Mouse (Mus musculus) forebrain, embryonic 16.5 days (tissue): ENCODE data around the gene Traf5. TPM values are rescaled to one million over a fixed set of nuclear protein-coding genes. Genes with fewer than 3 reads are reported as not detected.

ENCODE experiments used
- ATAC-seq: fragments of 200-750 bp; cut with Nextera tagmentation; 2 replicates; pipeline ENCODE4 v1.8.0; 2017; ENCODE audit warnings: mild to moderate bottlenecking, moderate library complexity
- H3K27ac ChIP-seq: fragments of 300-500 bp; sonication (generic); 2 replicates; pipeline ENCODE4 v1.5.1; 2014; ENCODE audit warnings: low read length, control low read depth
- H3K27me3 ChIP-seq: fragments of 300-500 bp; sonication (generic); replicated peaks from 2 replicates; pipeline ENCODE4 v1.6.1; 2014; ENCODE audit warnings: low read length; ENCODE audit not compliant: control insufficient read depth, insufficient read depth
- H3K36me3 ChIP-seq: fragments of 300-500 bp; sonication (generic); 2 replicates; pipeline ENCODE4 v1.6.1; 2014; ENCODE audit not compliant: control insufficient read depth, insufficient read depth
- H3K4me1 ChIP-seq: fragments of 300-500 bp; sonication (generic); replicated peaks from 2 replicates; pipeline ENCODE4 v1.6.1; 2014; ENCODE audit warnings: low read length; ENCODE audit not compliant: control insufficient read depth, insufficient read depth
- H3K4me2 ChIP-seq: fragments of 300-500 bp; sonication (generic); 2 replicates; pipeline ENCODE4 v1.6.1; 2014; ENCODE audit warnings: mild to moderate bottlenecking, low read length, control low read depth
- H3K4me3 ChIP-seq: fragments of 300-500 bp; sonication (generic); replicated peaks from 2 replicates; pipeline ENCODE4 v1.5.1; 2014; ENCODE audit warnings: mild to moderate bottlenecking, low read length, control low read depth
- H3K9ac ChIP-seq: fragments of 300-500 bp; sonication (generic); replicated peaks from 2 replicates; pipeline ENCODE4 v1.6.1; 2014; ENCODE audit warnings: low read depth, low read length, control low read depth
- H3K9me3 ChIP-seq: fragments of 300-500 bp; sonication (generic); 2 replicates; pipeline ENCODE4 v1.6.1; 2016; ENCODE audit warnings: low read length; ENCODE audit not compliant: control insufficient read depth
- WGBS: fragments of 180-500 bp; shearing (Covaris S2); extraction: QIAGEN DNeasy Blood & Tissue Kit; methylation state at CpG from one replicate; pipeline ENCODE4 v1.1.7; 2014; 5-methylcytosine and 5-hydroxymethylcytosine counted together
- polyA plus RNA-seq: library from polyadenylated mRNA; unstranded; fragments of >200 nt; fragmentation: Nextera tagmentation; extraction: Ambion mirVana; gene quantifications from 2 replicates; pipeline ENCODE4 v1.2.1, GENCODE M21; 2015

Gene Traf5
- polyA plus RNA-seq, 1 experiment from 2014 or later = 3.1 TPM

DNA sequence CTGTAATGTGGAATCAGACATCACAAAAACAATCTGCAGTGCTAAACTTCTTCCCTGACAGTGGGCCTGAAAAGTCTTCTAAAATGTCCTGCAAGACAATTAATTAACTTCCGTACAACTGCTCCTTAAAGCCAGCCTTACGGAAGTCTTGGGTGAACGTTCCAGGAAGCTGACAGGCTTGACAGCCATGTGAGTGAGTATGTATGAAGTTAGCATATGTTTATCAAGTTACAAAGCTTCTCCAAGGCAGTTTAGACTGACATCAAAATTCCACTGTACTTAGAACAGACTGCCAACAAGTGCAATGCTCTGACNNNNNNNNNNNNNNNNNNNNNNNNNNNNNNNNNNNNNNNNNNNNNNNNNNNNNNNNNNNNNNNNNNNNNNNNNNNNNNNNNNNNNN lies 38.6 kb downstream of the Traf5 start:
- no peaks in the 10 kb centered on the region for H3K27me3 ChIP-seq
- WGBS = 35% methylated on average over 3 of the region's 3 CpGs
- H3K9ac ChIP-seq = no peak overlapping the region
- H3K27ac ChIP-seq = no peak overlapping the region
- ATAC-seq = no peak
- no peaks in the 10 kb centered on the region for H3K9me3 ChIP-seq
- no peak overlapping the region for H3K4me3 ChIP-seq
- no peaks in the 10 kb centered on the region for H3K4me1 ChIP-seq
- H3K4me2 ChIP-seq = no peak overlapping the region
- no peaks in the 10 kb centered on the region for H3K36me3 ChIP-seq

DNA sequence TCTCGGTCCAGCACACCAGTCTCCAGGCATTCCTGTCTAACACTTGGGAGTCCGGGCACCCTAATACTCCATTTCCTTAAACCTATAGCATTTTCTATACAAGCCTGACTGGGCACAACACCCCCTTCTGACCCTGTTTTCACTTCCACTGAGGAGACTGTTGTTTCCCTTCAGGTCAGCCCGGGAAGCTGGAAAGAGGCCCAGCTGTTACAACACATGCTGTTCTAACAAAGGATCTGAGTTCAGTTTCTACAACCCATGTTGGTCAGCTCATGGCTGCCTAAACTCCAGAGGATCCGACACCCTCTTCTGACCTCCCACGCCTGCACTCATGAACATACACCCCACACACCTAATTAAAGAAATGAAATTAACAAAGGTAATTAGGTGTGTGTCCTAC lies 39.4 kb downstream of the Traf5 start:
- Histone ChIP-seq H3K4me2 (no peak overlapping the region), H3K27ac (no peak overlapping the region), H3K9me3 (no peaks in the 10 kb centered on the region), H3K9ac (no peak overlapping the region), H3K4me1 (no peaks in the 10 kb centered on the region), H3K4me3 (no peak overlapping the region), H3K27me3 (no peaks in the 10 kb centered on the region), H3K36me3 (no peaks in the 10 kb centered on the region)
- no peak for ATAC-seq
- WGBS = 80% methylated on average over 5 of the region's 5 CpGs

- ATAC-seq = no peak
- WGBS = 84% methylated on average over 8 of the region's 8 CpGs
- H3K9ac ChIP-seq = no peak overlapping the region
- H3K27me3 ChIP-seq = no peaks in the 10 kb centered on the region
- H3K4me2 ChIP-seq = no peak overlapping the region
- no peak overlapping the region for H3K4me3 ChIP-seq
- H3K4me1 ChIP-seq = no peaks in the 10 kb centered on the region
- no peaks in the 10 kb centered on the region for H3K9me3 ChIP-seq
- no peaks in the 10 kb centered on the region for H3K36me3 ChIP-seq
- H3K27ac ChIP-seq = no peak overlapping the region
Observed at GRCm38 (mm10) chr1:192052461-192052860, 39.9 kb downstream of the Traf5 start.

- Histone ChIP-seq H3K4me1 (no peaks in the 10 kb centered on the region), H3K27ac (no peak overlapping the region), H3K36me3 (no peaks in the 10 kb centered on the region), H3K4me3 (no peak overlapping the region), H3K9me3 (no peaks in the 10 kb centered on the region), H3K4me2 (no peak overlapping the region), H3K27me3 (no peaks in the 10 kb centered on the region), H3K9ac (no peak overlapping the region)
- no peak for ATAC-seq
Observed at GRCm38 (mm10) chr1:191999022-191999421, 93.3 kb downstream of the Traf5 start.

DNA sequence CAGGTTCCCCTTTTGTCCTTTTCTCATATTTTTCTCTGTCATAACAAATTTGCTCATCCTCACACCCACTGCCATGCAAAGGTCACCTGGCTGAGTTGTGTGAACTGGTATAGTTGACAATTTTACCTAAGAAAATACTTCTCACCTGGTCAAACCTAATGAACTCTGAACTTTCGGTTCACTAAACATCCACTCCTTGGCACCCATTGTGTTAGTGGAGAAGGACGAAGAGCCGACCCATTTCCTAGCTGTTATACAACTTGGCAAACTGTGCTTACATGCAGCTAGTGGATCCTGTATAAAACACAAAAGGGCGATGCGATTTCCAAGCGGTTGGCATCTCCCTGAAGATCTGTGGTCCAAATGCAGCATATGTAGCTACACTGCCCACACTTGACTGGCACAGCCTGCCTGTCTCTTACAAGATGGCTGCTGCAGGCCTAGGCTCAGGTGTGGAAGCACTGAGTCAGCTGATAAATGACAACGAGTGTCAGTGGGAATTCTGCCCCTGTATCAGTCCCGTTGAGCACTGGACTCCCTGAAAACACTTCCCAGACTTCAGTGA lies 95.7 kb downstream of the Traf5 start:
- Histone ChIP-seq H3K36me3 (no peaks in the 10 kb centered on the region), H3K27ac (no peak overlapping the region), H3K4me3 (no peak overlapping the region), H3K4me2 (no peak overlapping the region), H3K4me1 (no peaks in the 10 kb centered on the region), H3K9ac (no peak overlapping the region), H3K9me3 (no peaks in the 10 kb centered on the region), H3K27me3 (no peaks in the 10 kb centered on the region)
- WGBS = 91% methylated on average over 8 of the region's 8 CpGs
- ATAC-seq = no peak

DNA sequence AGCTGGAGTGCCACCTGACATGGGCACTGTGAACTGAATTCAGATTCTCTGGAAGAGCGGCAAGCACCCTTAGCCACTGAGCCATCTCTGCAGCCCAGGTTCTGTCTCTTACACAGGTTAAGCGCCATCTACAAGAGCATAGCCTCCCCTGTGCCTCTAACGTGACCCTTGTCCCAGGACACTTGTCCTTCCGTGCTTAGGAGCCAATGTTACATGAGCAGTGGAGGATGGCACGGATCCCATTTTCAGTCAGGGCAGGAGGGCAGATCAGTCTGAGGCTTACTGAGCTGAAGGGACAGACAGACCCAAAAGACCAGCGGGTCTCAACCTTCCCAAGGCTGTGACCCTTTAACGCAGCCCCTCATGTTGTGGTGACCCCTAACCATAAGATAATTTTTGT lies 96.4 kb downstream of the Traf5 start:
- no peaks in the 10 kb centered on the region for H3K4me1 ChIP-seq
- no peaks in the 10 kb centered on the region for H3K9me3 ChIP-seq
- no peak overlapping the region for H3K4me2 ChIP-seq
- no peak for ATAC-seq
- no peak overlapping the region for H3K27ac ChIP-seq
- no peaks in the 10 kb centered on the region for H3K36me3 ChIP-seq
- 95% methylated on average over 7 of the region's 7 CpGs for WGBS
- no peaks in the 10 kb centered on the region for H3K27me3 ChIP-seq
- no peak overlapping the region for H3K9ac ChIP-seq
- H3K4me3 ChIP-seq = no peak overlapping the region

- Histone ChIP-seq H3K36me3 (no peaks in the 10 kb centered on the region), H3K27ac (no peak overlapping the region), H3K4me1 (no peaks in the 10 kb centered on the region), H3K4me2 (no peak overlapping the region), H3K9ac (no peak overlapping the region), H3K9me3 (no peaks in the 10 kb centered on the region), H3K4me3 (no peak overlapping the region), H3K27me3 (no peaks in the 10 kb centered on the region)
- ATAC-seq = no peak
- 59% methylated on average over 4 of the region's 4 CpGs for WGBS
Observed at GRCm38 (mm10) chr1:191995488-191995887, 96.9 kb downstream of the Traf5 start.

DNA sequence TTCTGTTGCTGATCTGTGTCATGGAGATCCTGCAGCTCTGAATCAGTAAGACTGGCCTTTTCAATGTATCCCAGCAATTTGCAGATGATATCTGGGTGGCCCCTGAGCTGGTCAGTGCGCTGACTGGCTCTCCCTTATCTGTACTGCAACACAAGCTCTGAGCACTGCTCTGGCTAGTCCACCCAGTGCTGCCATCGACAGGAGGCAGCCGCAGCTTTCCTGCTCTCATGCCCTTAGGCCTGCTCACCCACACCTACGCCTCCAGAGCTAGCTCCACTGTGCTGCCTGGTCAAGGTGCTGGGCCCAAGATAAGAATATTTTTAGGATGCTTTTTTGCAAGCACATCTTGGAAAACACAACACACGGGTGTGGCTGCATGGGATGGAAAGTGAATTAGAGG lies 97.9 kb downstream of the Traf5 start:
- no peaks in the 10 kb centered on the region for H3K36me3 ChIP-seq
- H3K4me3 ChIP-seq = no peak overlapping the region
- H3K4me2 ChIP-seq = no peak overlapping the region
- no peak overlapping the region for H3K9ac ChIP-seq
- H3K4me1 ChIP-seq = peaks cover 2% of the 10 kb centered on the region; the same call in 1 of the 2 replicates
- H3K9me3 ChIP-seq = no peaks in the 10 kb centered on the region
- no peak overlapping the region for H3K27ac ChIP-seq
- H3K27me3 ChIP-seq = no peaks in the 10 kb centered on the region
- 87% methylated on average over 5 of the region's 5 CpGs for WGBS
- no peak for ATAC-seq

DNA sequence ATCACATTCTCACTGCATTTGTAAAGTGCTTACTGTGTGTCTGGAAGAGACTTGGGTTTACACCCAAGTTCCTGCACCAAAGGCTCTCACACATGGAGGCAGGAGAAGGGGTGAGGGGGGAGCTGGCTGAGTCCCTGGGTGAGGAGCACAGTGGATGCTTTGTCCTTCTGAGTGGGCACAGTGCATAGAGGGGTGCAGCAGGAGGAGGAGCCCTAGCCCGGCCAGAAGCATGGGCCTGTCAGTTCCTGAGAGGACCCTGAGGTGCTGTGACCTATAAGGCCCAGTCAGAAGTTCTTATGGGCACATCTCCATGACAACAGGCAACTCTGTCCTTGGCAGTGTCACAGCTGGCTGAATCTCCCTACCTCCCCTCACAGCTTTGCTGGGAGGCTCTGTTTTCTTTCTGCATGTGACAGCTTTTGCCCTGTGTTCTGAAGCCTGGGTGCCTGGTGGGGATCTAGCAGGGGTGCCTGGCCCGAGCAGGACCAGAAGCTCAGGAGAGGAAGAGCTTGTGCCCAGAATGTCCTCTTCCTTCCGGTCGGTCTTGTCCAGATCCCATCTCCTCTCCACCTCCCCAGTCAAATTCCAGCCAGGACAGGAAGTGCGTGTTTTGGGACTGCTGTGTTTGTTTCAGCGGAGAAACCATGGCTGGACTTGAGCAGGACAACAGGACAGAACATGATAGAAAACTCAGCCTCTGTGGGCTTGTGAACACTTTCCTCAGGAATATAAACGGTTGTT lies 100.1 kb downstream of the Traf5 start:
- no peaks in the 10 kb centered on the region for H3K27me3 ChIP-seq
- H3K36me3 ChIP-seq = no peaks in the 10 kb centered on the region
- no peak overlapping the region for H3K4me2 ChIP-seq
- H3K4me3 ChIP-seq = no peak overlapping the region
- ATAC-seq = no peak
- no peaks in the 10 kb centered on the region for H3K9me3 ChIP-seq
- H3K9ac ChIP-seq = no peak overlapping the region
- WGBS = 87% methylated on average over 7 of the region's 7 CpGs
- peaks cover 4% of the 10 kb centered on the region; the same call in 1 of the 2 replicates for H3K4me1 ChIP-seq
- H3K27ac ChIP-seq = no peak overlapping the region
